Mouse (Mus musculus) mesoderm, embryonic 11.5 days (tissue): ENCODE measurements around the gene Tmem266.

Experiments
- DNase-seq: peaks from one replicate; pipeline ENCODE4 v3.0.0-alpha.2; 2012; ENCODE audit warnings: low read depth, low spot score

Gene Tmem266

GRCm38 (mm10) chr9:55398985-55399554 lies 72.4 kb downstream of the Tmem266 start:
- DNase-seq, result no peak

- no peak for DNase-seq
Observed at GRCm38 (mm10) chr9:55402276-55402675, 75.6 kb downstream of the Tmem266 start.

- DNase-seq, result no peak
Observed at GRCm38 (mm10) chr9:55404256-55404655, 77.5 kb downstream of the Tmem266 start.

- DNase-seq, result no peak
Observed at GRCm38 (mm10) chr9:55404976-55405702, 78.4 kb downstream of the Tmem266 start.

- no peak for DNase-seq
Observed at GRCm38 (mm10) chr9:55406773-55407172, 80.1 kb downstream of the Tmem266 start.

GRCm38 (mm10) chr9:55408851-55409250 lies 82.1 kb downstream of the Tmem266 start:
- no peak for DNase-seq

- no peak for DNase-seq
Observed at GRCm38 (mm10) chr9:55409833-55410232, 83.1 kb downstream of the Tmem266 start.

- DNase-seq, result no peak
Observed at GRCm38 (mm10) chr9:55410430-55410829, 83.7 kb downstream of the Tmem266 start.

GRCm38 (mm10) chr9:55411154-55411553 lies 84.4 kb downstream of the Tmem266 start:
- DNase-seq, result no peak

- DNase-seq, result no peak
Observed at GRCm38 (mm10) chr9:55421786-55422185, 95.1 kb downstream of the Tmem266 start.

- DNase-seq, result no peak
Observed at GRCm38 (mm10) chr9:55423451-55424424, 97.0 kb downstream of the Tmem266 start.

- DNase-seq, result no peak
Observed at GRCm38 (mm10) chr9:55425271-55425810, 98.6 kb downstream of the Tmem266 start.

GRCm38 (mm10) chr9:55429242-55429975 lies 102.7 kb downstream of the Tmem266 start:
- peak; percentile 89 for DNase-seq

- no peak for DNase-seq
Observed at GRCm38 (mm10) chr9:55430133-55430532, 103.4 kb downstream of the Tmem266 start.

GRCm38 (mm10) chr9:55432306-55433289 lies 105.9 kb downstream of the Tmem266 start:
- no peak for DNase-seq

GRCm38 (mm10) chr9:55433875-55434274 lies 107.2 kb downstream of the Tmem266 start:
- DNase-seq, result no peak

- DNase-seq, result no peak
Observed at GRCm38 (mm10) chr9:55438433-55438832, 111.7 kb downstream of the Tmem266 start.

- DNase-seq, result no peak
Observed at GRCm38 (mm10) chr9:55439206-55439780, 112.6 kb downstream of the Tmem266 start.

GRCm38 (mm10) chr9:55447509-55447908 lies 120.8 kb downstream of the Tmem266 start:
- no peak for DNase-seq

GRCm38 (mm10) chr9:55449108-55449507 lies 122.4 kb downstream of the Tmem266 start:
- DNase-seq, result no peak
